Mouse (Mus musculus) stomach, postnatal 0 days (tissue): ENCODE measurements around the gene Herc3. TPM values are rescaled to one million over a fixed set of nuclear protein-coding genes. Genes with fewer than 3 reads are reported as not detected.

Source experiments
- ATAC-seq: fragments of 200-750 bp; cut with Nextera tagmentation; 2 replicates; pipeline ENCODE4 v1.8.0; 2017; ENCODE audit not compliant: low FRiP score, low TSS enrichment
- DNase-seq: peaks from one replicate; pipeline ENCODE4 v3.0.0-alpha.2; 2016; ENCODE audit warnings: low spot score
- H3K27ac ChIP-seq: fragments of 300-500 bp; sonication (generic); replicated peaks from 2 replicates; pipeline ENCODE4 v1.5.1; 2014; ENCODE audit warnings: mild to moderate bottlenecking, control low read depth
- H3K27me3 ChIP-seq: fragments of 300-500 bp; sonication (generic); 2 replicates; pipeline ENCODE4 v1.6.1; 2014; ENCODE audit warnings: low read length; ENCODE audit not compliant: control insufficient read depth, insufficient read depth
- H3K36me3 ChIP-seq: fragments of 300-500 bp; sonication (generic); 2 replicates; pipeline ENCODE4 v1.6.1; 2014; ENCODE audit warnings: low read length, mixed read lengths; ENCODE audit not compliant: control insufficient read depth, insufficient read depth
- H3K4me1 ChIP-seq: fragments of 300-500 bp; sonication (generic); replicated peaks from 2 replicates; pipeline ENCODE4 v1.6.1; 2014; ENCODE audit warnings: antibody characterized with exemption; ENCODE audit not compliant: control insufficient read depth, insufficient read depth
- H3K4me2 ChIP-seq: fragments of 300-500 bp; sonication (generic); replicated peaks from 2 replicates; pipeline ENCODE4 v1.6.1; 2014; ENCODE audit warnings: low read depth, mild to moderate bottlenecking, control low read depth, moderate library complexity
- H3K4me3 ChIP-seq: fragments of 300-500 bp; sonication (generic); 2 replicates; pipeline ENCODE4 v1.5.1; 2014; ENCODE audit warnings: low read depth, low read length, control low read depth
- H3K9ac ChIP-seq: fragments of 300-500 bp; sonication (generic); 2 replicates; pipeline ENCODE4 v1.6.1; 2014; ENCODE audit warnings: mild to moderate bottlenecking, low read length, control low read depth, mixed read lengths
- H3K9me3 ChIP-seq: fragments of 300-500 bp; sonication (generic); 2 replicates; pipeline ENCODE4 v1.6.1; 2016; ENCODE audit warnings: low read length; ENCODE audit not compliant: control insufficient read depth
- CTCF ChIP-seq: IDR thresholded peaks from 2 replicates; pipeline ENCODE4 v1.5.1; 2016; ENCODE audit warnings: antibody characterized with exemption, low read depth, mild to moderate bottlenecking, moderate library complexity
- EP300 ChIP-seq: optimal IDR thresholded peaks from 2 replicates; pipeline ENCODE3; 2016; ENCODE audit warnings: antibody characterized with exemption
- WGBS: fragments of 180-500 bp; shearing (Covaris S2); extraction: QIAGEN DNeasy Blood & Tissue Kit; methylation state at CpG from one replicate; pipeline ENCODE4 v1.1.7; 2014; 5-methylcytosine and 5-hydroxymethylcytosine counted together
- polyA plus RNA-seq: library from polyadenylated mRNA; unstranded; fragments of >200 nt; fragmentation: Nextera tagmentation; extraction: Ambion mirVana; gene quantifications from 2 replicates; pipeline ENCODE4 v1.2.1, GENCODE M21; 2015

Herc3 gene
- polyA plus RNA-seq, 1 experiment from 2014 or later, result 11.0 TPM

DNA sequence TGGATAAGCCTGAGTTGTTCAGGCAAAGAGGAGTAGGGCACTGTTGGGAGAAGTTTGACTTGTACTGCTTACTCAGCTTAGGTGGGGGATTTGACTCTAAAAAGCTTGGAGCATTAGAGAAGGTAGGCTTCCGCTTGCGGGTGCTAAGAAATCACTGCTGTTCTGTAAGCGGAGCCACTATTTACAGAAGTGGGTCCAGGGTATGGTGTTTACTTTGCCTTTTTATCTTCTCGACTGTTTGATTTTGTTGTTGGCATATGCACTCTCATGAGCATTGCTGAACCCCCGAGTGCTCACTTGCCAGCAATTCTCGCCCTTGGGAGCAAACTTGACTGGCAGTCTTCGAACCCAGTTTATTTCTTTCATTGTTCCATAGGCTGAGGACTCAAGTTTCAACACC lies 69.3 kb downstream of the Herc3 start:
- H3K4me2 ChIP-seq, result no peak overlapping the region
- no peaks in the 10 kb centered on the region for H3K27me3 ChIP-seq
- no peak overlapping the region for H3K9ac ChIP-seq
- ATAC-seq, result peak; percentile 76; the same call in 1 of the 2 replicates
- H3K4me1 ChIP-seq, result no peaks in the 10 kb centered on the region
- TF ChIP-seq CTCF (no peak), EP300 (no peak)
- no peaks in the 10 kb centered on the region for H3K36me3 ChIP-seq
- peak; percentile 38 for DNase-seq
- no peak overlapping the region for H3K4me3 ChIP-seq
- H3K27ac ChIP-seq, result no peak overlapping the region
- 72% methylated on average over 7 of the region's 7 CpGs for WGBS
- no peaks in the 10 kb centered on the region for H3K9me3 ChIP-seq

DNA sequence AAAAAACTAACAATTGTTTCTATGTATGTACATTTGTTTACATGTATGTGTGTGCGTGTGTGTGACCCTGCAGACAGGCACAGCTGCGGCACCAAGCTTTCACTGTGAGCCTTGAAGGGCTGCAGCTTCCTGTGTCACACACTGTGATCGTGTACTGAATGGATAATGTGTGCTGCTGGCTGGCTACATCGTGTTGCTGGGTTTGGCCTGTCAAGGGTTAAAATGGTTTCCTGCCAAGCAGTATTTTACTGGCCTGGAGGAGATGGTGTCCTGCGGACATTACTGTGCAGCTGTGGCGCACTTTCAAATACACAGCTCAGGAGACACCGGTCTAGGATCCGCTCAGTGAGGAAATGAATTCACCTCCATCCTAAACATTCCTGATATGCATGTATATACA lies 71.9 kb downstream of the Herc3 start:
- no peaks in the 10 kb centered on the region for H3K9me3 ChIP-seq
- H3K9ac ChIP-seq, result no peak overlapping the region
- ATAC-seq (no peak), DNase-seq (no peak)
- no peak overlapping the region for H3K4me2 ChIP-seq
- TF ChIP-seq EP300, result no peak
- TF ChIP-seq CTCF, result no peak
- no peak overlapping the region for H3K4me3 ChIP-seq
- H3K36me3 ChIP-seq, result no peaks in the 10 kb centered on the region
- H3K27me3 ChIP-seq, result no peaks in the 10 kb centered on the region
- H3K27ac ChIP-seq, result no peak overlapping the region
- H3K4me1 ChIP-seq, result no peaks in the 10 kb centered on the region
- WGBS, result 45% methylated on average over 8 of the region's 8 CpGs

DNA sequence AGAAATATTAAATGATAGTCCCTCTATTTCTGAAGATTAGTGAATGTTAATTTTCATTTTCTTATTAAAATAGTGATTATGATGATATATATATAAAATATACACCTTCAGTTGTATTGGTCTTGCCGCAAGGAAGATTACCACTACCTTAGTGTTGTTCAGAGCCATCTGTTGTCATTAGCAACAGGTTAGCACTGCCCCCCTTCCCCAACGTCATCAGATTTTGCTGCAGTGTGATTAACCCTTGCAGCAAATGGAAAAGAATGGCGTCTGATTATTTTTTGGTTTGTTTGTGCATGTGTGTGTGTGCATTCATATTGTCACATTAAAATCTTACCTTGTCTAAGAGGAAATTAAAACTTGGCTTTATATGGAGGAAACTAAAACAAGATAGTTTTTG lies 73.3 kb downstream of the Herc3 start:
- Histone ChIP-seq H3K4me1 (no peaks in the 10 kb centered on the region), H3K4me2 (no peak overlapping the region), H3K9ac (no peak overlapping the region), H3K36me3 (no peaks in the 10 kb centered on the region), H3K27ac (no peak overlapping the region), H3K27me3 (no peaks in the 10 kb centered on the region), H3K4me3 (no peak overlapping the region), H3K9me3 (no peaks in the 10 kb centered on the region)
- DNase-seq (no peak), ATAC-seq (no peak)
- TF ChIP-seq CTCF (no peak), EP300 (no peak)
- WGBS, result 68% methylated on average over 3 of the region's 3 CpGs

- ATAC-seq, result peak; percentile 72
- Histone ChIP-seq H3K27me3 (no peaks in the 10 kb centered on the region), H3K9me3 (no peaks in the 10 kb centered on the region), H3K4me1 (no peaks in the 10 kb centered on the region), H3K36me3 (no peaks in the 10 kb centered on the region), H3K9ac (0 out of 2 replicates have a peak within 1 kb of the TSS, but pooled peaks have one; percentile 19), H3K4me3 (peak within 1 kb of the TSS; percentile 39), H3K4me2 (peak within 1 kb of the TSS; percentile 56), H3K27ac (no peak within 1 kb of the TSS)
- no peak for TF ChIP-seq EP300
- no peak for TF ChIP-seq CTCF
- WGBS, result 57% methylated on average over 34 of the region's 34 CpGs
- DNase-seq, result no peak
These were observed 75.6 kb downstream of the Herc3 start, which contains the start of gene Nap1l5 for GRCm38 (mm10) chr6:58906852-58907261. TSS of gene Nap1l5 (minus strand) at chr6:58907076.

- ATAC-seq, result no peak
- Histone ChIP-seq H3K27ac (no peak overlapping the region), H3K9ac (no peak overlapping the region), H3K4me2 (0 out of 2 replicates have a peak overlapping the region, but pooled peaks have one; percentile 56), H3K27me3 (no peaks in the 10 kb centered on the region), H3K4me3 (no peak overlapping the region; the same call in 1 of the 2 replicates), H3K4me1 (no peaks in the 10 kb centered on the region), H3K36me3 (no peaks in the 10 kb centered on the region), H3K9me3 (no peaks in the 10 kb centered on the region)
- DNase-seq, result no peak
- WGBS, result 92% methylated on average over 8 of the region's 8 CpGs
- TF ChIP-seq EP300 (no peak), CTCF (no peak)
These were observed 76.1 kb downstream of the Herc3 start for GRCm38 (mm10) chr6:58907336-58907735.

DNA sequence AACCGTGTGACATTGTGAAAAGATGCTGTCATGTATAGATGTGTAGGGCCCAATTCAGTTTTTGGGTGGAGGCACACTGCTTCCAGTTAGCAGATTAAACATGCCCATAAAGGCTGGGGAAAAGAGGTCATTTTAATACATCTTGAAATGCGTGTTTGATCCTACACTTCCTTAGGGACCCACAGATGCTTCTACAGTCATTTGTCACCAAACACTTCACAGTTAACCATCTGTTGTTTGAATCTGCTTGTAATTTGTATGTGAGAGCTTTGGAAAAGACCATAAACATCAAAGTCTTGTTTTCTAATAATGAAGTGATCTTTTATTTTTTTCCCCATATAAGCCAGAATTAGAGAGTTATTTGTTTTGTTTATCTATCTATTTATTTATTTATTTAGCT lies 76.5 kb downstream of the Herc3 start:
- H3K4me1 ChIP-seq, result no peaks in the 10 kb centered on the region
- ATAC-seq, result no peak
- WGBS, result 71% methylated on average over 2 of the region's 2 CpGs

More for the DNA sequence above, 76.5 kb downstream of the Herc3 start:
- TF ChIP-seq CTCF (no peak), EP300 (no peak)
- Histone ChIP-seq H3K4me2 (no peak overlapping the region), H3K27me3 (no peaks in the 10 kb centered on the region), H3K9ac (no peak overlapping the region), H3K36me3 (no peaks in the 10 kb centered on the region), H3K9me3 (no peaks in the 10 kb centered on the region), H3K27ac (no peak overlapping the region), H3K4me3 (no peak overlapping the region)
- DNase-seq, result no peak
